Mouse (Mus musculus) CD4-positive, CD25-positive, alpha-beta regulatory T cell, adult 2 months (primary cell): ENCODE measurements around the gene A630095N17Rik.

Source experiments
- DNase-seq: peaks from one replicate; pipeline ENCODE4 v3.0.0-alpha.2; 2012; ENCODE audit warnings: low read depth, low spot score

The A630095N17Rik gene

DNA sequence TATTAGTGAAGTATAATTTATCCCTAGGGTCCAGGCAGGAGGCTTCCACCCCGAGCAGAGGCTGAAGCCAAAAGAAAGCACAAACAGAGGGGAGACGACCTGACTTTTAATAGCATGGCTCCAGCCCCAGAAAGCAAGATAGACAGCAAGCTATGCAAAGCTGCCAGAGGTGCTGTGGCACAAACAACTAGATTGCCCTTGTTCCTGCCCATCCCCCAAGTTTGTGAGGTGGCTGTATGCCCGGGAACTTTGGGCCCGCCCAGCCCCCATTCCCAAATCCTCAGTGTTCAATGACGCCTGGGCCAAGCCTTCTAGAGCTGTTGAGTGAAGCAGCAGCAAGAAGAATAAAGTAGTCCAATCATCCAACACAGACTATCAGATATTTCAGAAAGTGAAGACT, 17.0 kb downstream of the A630095N17Rik start:
- no peak for DNase-seq

DNA sequence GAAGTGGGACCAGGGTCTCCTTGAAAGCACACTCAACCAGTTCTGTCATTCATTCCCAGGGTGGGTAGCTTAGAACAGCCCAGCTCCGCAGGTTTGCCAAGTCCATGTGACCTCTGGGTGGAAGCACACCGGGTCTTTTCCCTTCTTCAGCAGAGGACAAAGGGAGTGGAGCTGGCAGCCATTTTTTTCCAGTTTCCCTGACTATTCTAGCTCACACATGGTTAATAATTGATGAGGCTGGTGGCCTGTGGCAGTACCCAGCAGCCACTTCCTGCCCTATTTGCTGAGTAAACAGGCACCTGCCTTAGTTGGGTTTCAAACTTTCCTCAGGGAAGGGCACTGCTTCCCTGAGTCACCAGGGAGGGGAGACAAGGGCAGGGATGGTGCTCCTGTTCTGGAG, 17.5 kb downstream of the A630095N17Rik start:
- no peak for DNase-seq

DNA sequence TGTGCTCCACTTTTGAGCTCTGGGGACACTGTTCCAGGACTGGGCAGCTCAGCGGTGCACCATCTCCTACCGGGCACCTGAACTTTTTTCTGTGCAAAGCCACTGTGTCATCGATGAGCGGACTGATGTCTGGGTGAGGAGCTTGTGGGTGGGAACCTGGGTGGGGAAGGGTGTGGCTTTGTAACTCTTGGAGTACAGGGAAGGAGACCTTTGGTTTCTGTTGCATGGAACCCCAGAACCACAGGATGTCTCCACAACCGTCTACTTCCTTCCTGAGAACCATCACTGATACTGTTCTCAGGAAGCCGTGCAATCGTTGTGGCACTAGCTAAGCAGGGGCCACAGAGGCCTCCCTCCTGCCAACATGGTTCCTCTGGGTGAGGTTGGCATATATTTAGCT, 18.8 kb downstream of the A630095N17Rik start:
- DNase-seq: peak; percentile 39

DNA sequence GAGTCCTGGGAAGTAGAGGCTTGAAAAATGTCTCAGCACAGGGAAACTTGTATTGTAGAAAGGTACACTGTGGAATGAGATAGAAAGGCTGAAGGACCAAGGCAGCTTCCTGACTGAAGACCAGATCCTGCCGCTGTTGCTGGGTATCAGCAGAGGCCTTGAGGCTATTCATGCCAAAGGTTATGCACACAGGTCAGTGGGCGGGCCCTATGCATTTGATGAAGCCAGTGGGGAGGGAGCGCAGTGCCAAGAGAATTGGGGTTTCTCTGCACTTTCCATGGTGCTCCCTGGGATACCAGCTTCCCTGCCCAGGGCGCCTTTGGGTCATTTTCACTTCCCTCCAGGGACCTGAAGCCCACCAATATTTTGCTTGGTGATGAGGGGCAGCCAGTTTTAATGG, 19.4 kb downstream of the A630095N17Rik start:
- no peak for DNase-seq

DNA sequence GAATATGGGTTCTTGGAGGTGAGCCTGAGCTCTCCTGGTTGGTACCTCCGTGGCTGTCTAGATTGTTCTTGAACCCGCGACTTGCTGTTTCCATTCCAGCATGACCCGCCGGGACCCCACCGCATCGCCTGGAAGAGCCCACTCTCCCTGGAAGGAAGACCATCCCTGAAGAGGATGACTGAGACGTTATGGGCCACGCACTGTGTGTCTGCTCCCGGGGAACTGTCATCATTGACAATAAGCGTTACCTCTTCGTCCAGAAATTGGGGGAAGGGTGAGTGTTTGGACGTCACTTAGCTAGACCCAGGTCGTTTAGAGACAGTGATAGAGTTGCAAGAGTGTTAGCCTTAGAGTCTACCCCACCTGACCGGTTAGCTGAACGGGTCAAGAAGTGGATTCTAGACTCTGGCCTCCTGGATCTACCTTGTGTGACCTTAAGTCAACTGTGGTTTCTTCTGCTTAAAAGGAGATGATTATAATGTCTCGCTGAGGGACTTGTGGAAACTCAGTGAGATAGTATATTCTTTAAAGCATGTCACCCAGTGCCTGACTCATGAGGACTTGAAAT, 20.7 kb downstream of the A630095N17Rik start:
- DNase-seq: no peak

DNA sequence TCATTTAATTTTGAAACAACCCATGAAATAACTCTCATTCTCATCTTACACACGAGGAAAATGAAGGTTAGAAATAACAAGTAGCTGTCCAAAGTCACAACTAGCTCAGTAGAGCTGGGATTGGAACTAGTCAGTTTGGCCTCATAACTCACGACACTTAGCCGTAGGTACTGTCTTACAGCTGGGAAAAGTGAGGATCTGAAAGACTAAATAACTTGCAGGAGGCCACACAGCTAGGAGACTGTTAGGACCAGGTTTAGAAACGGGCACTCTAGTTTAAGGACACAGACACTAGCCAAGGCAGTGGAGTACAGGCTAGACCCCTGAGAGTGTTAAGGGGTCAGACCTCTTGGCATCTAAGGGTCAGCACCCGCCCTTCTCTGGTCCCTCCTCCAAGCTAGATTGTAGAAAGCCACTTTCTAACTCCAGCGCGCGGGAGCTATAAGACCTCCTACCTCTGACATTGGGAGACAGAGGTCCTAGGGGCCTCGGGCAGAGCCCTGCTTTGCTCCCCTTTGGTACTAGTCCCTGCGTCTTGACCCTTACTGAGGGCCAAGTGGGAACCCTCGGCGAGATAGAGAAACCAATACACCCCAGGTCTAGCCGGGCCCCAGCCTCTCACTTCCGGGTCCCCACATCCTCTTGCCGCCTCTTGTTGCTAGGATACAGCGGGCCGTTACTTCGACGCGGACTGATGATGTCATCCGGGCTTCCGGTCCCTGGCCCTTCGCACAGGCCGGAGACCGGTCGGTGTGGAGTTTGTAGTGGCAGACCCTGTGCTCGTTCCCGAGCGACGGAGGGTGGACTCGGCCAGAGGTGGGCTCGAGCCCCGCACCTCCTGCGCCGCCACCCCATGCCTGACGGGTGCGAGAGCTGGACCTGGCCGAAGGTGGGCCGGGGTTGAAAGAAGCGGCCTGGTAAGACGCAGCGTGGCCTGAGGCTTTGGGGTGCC, 21.5 kb downstream of the A630095N17Rik start, which contains the start of the genes Glb1l and Stk16:
Gene Glb1l (minus strand): TSS at position 678 of the 952 bp plus-strand sequence.
Gene Stk16 (plus strand): TSS at position 703 of the 952 bp plus-strand sequence.
- DNase-seq: peak; percentile 96

DNA sequence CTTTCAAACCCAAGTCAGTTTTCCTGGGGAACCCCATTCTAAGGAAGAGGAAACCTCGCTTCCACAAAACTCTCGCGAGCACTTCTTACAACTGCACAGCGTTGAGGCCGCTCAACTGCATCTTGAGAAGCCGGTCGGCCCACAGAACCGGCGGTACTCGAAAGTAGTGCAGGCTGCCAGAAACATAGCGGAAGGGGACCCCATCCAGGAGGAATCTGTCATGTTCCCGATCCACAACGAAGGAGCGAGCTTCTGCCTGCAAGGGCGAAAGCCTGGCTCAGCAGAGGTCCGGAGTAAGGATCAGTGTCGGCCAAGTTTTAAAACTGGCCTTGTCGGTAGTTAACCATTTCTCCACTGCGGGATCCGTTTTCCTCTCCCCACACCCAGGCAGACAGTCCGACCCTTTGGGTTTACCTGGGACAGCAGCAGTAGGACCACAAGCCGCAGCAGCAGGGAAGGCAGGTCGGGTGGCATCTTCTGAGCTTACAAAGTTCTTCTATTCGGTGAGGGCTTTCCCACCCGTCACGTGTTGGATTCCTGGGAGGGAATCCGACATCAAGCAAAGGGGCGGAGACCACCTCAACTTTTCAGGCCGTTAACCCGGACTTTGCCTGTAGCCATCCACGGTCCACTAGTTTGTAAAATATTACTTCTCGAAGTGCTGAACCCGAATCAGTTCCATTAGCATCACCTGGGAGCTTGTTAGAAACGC, 22.8 kb downstream of the A630095N17Rik start:
- peak; percentile 40 for DNase-seq

DNA sequence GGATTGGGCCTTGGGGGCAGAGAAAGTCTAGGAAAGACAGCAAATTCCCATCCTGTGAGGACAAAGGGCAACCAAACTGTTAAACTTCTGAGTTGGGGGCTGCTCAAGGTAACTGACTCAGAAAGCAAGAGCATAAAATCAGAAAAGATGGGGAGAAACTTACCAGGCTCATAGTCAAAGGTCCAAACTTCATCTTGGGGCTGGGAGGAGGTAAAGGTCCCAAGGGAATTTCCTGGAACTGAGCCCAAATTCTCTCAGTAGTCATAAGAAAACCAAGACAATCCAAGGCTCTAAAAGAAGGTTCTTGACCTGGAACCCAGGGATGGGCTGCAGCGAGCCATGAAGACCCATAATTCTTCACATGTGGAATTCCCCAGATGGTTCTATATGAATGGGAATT, 30.7 kb downstream of the A630095N17Rik start:
- DNase-seq: no peak

DNA sequence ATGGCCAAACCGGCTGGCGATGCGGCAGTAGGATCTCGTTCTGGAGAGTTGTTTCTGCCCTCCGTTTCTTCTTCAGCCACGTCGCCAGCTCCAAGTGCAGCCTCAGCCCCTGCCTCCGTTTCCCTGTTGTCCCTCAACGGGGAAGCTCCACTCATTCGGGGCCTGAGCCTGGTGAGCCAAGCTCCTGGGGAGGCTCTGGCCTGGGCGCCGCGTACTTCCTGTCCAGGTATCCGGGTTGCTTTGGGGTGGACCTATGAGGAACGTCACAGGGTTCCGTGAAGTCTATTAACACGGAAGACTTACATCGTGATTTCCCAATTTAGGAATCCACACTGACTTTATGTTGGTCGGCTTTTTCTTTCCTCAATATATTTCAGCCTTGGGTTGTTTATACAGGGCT, 39.5 kb downstream of the A630095N17Rik start:
- peak; percentile 54 for DNase-seq

DNA sequence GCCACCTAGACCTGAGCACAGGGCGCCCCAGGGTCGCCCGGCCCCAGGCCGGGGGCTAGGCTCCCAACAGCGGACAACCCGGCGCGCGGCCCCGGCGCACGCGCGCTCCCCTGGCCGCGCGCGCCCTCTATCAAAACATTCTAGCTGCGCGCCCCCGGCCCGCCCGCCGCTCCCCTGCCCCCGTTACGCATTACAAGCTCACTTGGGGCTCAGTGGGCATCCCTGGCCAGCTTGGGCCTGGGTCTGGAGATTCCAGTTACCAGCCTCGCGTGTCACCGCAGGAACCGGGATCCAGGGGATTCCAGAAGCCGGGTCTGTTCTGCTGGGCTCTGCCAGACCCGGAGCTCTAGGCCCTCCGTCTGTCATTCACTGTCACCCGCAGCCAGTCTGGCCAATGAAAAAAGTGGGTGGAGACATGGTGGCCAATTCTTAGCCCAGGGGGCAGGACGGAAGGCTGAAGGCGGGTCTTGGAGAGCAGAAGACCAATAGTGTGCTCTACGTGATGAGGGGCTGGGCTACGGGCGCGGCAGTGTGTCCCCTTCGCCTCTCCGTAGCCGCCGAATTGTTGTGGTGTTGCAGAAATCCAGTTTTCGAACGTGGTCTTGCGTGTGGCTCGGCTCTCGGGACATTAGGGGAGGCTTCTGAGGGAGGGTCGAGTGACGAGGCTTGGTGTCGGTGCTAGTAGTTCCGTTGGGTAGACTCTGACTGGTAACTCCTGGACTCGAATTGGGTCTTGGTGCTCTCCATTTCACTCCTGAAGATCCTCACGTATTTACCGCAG, 40.1 kb downstream of the A630095N17Rik start, which contains the start of the genes Ankzf1 and Atg9a:
Gene Ankzf1 (plus strand): TSS at position 530 of the 781 bp plus-strand sequence.
Gene Atg9a (minus strand): TSS at position 575 of the 781 bp plus-strand sequence.
- DNase-seq: peak; percentile 97

DNA sequence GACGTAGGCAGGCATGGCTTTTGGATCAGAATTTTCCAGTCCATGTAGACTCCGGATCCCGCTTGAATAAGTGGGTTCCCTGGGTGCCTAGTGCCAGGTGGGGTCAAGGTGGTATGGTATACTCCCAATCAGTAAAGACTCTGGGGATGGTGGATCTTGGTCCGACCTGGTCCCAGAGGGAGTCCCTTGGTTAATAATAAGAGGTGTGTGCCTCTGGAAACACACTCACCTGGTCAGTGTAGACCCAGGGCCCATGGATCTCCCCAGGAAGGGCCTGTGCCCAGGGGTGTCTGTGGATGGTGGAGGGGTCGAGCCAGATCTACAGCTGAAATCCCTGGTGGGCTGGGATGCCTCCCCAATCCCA, 40.7 kb downstream of the A630095N17Rik start:
- DNase-seq: no peak

DNA sequence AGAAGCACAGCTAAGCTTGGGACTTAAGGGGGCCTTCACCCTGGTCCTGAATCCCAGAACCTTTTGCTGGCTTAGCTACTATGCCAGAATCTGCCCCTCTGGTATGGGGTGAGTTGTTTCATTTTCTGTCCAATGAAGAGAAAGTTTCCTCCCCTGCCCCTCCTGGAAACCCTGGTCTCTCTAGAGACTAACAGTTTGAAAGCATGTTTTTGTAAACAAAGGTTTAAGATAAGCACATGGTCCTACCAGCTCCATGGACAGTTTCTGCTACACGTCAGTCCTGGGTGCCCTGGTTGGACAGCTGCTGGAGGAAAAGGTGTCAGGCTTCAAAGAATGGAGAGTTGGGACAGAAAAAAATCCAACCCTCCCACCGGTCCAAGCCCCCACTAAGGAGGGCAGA, 41.3 kb downstream of the A630095N17Rik start:
- DNase-seq: no peak

DNA sequence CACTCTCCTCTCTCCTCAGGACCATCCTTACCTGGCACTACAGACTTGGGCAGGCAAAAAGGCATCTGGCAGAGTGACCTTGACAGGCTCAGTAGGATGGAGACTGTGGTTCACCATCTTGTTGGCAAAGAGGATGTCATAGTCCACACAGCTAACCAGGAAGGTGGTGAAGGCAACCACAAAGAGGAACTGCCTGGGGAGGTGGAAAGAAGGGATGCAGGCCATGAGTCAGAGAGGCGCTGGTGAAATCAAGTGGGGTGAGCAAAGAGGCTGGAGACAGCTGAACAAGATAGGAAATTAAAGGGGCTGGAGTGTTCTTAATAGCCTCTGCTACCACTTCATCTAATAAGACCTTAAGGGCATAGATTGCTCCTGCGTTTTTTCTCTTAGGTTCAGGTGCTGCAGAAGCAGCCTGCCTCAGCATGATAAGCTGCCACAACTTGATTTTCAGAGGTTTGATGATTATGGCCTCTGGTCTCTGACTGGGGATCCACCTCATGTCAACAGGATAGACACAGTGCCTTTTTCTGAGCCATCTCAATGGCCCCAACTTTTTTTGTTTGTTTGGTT, 43.9 kb downstream of the A630095N17Rik start:
- no peak for DNase-seq

DNA sequence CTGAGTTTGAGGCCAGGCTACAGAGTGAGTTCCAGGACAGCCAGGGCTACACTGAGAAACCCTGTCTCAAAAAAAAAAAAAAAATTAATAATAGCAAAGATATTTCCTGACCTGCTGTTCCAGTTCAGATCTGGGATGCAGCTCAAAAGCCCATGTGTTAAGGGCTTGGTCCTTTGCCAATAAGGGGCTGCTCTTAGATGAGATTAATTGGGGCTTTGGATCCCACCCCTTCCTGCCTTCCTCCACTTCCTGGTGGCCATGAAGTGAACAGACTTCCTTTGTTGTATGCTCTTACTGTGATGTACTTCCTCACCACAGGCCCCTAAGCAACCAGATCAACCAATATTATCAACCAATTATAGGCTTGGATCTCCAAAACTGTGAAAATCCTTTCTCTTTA, 44.8 kb downstream of the A630095N17Rik start:
- no peak for DNase-seq

DNA sequence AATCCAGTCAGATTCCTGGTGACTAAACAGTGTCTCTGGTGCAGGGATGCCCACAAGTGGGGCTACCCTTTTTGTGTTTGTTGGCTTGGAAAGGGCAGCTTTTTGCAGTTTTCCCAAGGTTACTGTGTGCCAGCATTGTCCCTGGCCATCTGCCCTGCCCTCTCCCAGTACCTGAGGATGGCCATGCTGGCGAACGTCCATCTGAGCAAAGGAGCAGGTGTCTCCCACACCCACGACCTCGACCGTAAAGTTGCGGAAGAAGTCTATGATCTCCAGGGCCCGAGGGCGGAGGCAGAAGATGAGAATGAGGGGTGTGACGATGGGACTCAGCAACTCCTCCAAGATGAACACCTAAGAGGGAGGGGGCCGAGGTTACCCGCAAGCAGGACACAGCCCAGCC, 46.4 kb downstream of the A630095N17Rik start:
- DNase-seq: no peak

DNA sequence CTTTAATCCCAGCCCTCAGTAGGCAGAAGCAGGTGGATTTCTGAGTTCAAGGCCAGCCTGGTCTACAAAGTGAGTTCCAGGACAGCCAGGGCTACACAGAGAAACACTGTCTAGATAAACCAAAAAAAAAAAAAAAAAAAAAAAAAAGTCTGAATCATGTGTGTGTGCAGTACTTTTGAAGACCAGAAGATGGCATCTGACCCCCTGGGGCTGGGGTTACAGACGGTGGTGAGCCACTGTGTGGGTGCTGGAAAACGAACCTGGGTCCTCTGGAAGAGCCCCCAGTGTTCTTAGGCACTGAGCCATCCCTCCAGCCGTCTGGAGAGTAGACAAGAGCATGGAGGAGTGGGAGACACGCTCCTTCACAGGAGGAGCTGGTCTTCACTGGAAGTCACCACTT, 49.7 kb downstream of the A630095N17Rik start:
- peak; percentile 24 for DNase-seq

DNA sequence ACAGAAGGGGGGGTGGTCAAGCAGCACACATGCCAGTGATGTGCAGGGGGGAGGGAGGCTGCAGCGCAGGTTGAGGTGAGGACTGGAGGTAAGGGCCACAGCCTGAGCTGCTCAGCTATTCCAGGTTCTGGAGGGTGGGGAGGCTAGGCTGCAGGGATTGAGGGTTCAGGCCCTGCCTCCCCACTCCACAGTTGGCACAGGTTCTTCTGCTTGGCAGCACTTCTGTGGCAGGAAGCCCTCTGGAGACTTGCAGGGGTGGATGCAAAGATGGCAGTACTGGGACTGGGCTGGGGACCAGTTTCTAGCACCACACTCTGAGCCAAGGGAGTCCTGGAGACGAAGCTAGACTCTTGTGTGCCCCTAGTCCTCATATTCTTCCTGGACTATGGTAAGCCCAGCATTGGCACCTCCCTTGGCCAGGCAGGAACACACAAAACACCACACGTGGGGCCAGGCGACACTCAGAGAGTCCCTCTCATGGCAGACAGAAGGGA, 50.5 kb downstream of the A630095N17Rik start:
- no peak for DNase-seq

DNA sequence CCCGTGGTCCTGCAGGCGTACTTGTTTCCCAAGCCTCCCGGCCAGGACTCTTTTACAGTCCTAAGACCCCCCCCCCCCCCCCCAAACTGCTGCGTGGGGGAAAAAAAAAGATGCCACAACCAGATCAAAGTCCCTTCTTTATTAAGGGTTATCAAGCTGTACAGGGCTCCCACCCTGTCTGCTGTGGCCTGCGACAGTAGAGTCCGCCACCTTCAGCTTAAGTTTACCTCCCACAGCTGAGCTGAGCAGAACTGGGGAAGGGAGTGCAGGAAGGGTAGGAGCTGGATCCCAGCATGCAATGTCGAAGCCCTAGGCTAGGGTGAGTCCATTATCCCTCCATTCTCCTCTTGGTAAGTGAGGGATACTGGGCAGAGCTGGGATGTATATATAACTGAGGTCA, 51.2 kb downstream of the A630095N17Rik start:
- DNase-seq: no peak

DNA sequence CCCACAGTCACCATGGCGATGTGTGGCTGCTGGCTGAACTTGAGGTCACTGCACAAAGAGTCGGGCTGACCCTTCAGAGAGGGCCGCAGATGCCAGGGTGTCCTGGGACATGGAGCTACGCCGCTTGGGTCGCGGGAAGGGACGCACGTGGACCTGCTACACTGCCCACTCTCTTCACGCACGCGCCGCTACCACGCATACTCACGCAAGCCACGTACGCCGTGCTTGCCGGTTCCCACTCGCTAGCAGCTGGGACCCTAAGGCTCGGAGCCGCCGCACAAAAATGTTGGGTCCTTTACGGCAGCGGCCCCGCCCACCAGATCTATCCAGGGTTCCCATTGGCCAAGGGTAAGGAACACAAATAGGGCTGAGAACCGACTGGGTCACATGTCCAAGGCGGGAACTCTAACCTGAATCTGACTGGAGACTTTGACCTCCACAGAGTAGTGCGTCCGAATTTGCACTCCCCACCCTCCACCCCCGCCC, 51.8 kb downstream of the A630095N17Rik start, which contains the start of gene Abcb6:
Gene Abcb6 (minus strand): TSS at position 288 of the 486 bp plus-strand sequence.
- peak; percentile 85 for DNase-seq

DNA sequence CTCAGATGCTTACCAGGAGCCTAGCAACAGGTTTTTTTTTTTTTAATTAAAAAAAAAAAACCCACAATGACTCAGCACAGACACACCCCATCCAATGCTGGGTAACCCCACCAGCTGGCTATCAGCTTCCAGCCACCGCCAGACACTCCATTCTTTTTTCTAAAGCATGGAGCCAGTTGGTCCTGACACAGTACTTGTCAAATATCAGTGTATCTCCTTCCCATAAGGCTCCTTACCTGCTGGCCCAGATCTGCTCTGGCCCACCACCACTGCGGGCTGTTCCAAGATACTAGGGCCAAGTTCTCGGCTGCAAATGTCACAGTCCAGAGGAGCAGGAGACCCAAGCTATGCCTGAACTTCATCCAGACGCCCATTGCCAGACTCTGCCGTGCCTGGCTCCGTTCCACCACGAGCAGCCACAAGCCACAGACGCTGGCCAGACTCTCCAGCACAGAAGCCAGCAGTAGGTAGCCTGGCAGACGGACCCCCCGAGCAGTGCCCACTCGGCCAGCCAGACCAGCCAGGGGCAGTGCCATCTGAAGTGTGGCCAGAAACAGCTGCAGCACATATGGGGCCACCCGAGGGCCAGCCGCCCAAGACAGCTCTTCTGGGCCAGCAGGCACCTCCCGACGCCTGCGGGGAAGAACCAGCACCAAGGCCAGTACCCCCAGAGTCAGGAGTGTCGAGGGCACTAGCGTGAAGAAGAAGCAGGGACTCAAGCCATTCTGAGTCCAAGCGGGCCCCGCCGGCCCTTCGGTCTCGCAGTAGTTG, 52.4 kb downstream of the A630095N17Rik start:
- DNase-seq: peak; percentile 35
